Mouse (Mus musculus) testis, adult 2 months (tissue): Measurements from ENCODE around the gene Thsd7a. TPM values are rescaled to one million over a fixed set of nuclear protein-coding genes. Genes with fewer than 3 reads are reported as not detected.

Source experiments
- H3K27ac ChIP-seq: fragments of 200-500 bp; 2 replicates; pipeline ENCODE4 v1.5.1; 2012; ENCODE audit warnings: low read depth, low read length; ENCODE audit not compliant: control insufficient read depth, insufficient read depth
- H3K27me3 ChIP-seq: fragments of 200-500 bp; 2 replicates; pipeline ENCODE4 v1.6.1; 2012; ENCODE audit warnings: mild to moderate bottlenecking, low read length, moderate library complexity; ENCODE audit not compliant: control insufficient read depth, insufficient read depth
- H3K36me3 ChIP-seq: fragments of 200-500 bp; 2 replicates; pipeline ENCODE4 v1.6.1; 2012; ENCODE audit warnings: mild to moderate bottlenecking, low read length; ENCODE audit not compliant: control insufficient read depth, insufficient read depth
- H3K4me1 ChIP-seq: fragments of 200-500 bp; 2 replicates; pipeline ENCODE4 v1.6.1; 2012; ENCODE audit warnings: low read length; ENCODE audit not compliant: control insufficient read depth, insufficient read depth
- H3K4me3 ChIP-seq: fragments of 200-500 bp; 2 replicates; pipeline ENCODE4 v1.5.1; 2012; ENCODE audit warnings: low read depth, mild to moderate bottlenecking, low read length, moderate library complexity, mixed read lengths; ENCODE audit not compliant: control insufficient read depth
- CTCF ChIP-seq: fragments of 200-500 bp; IDR thresholded peaks from 2 replicates; pipeline ENCODE4 v1.5.1; 2012; ENCODE audit warnings: low read depth, mild to moderate bottlenecking, inconsistent platforms, low read length, moderate library complexity; ENCODE audit not compliant: control insufficient read depth, insufficient read depth, insufficient replicate concordance
- POLR2A ChIP-seq: fragments of 200-500 bp; IDR thresholded peaks from 2 replicates; pipeline ENCODE4 v1.6.1; 2012; ENCODE audit warnings: low read depth, mild to moderate bottlenecking, inconsistent platforms, low read length, moderate library complexity; ENCODE audit not compliant: control insufficient read depth
- polyA plus RNA-seq: library from polyadenylated mRNA; depleted of rRNA; stranded (reverse); fragments of >200 nt; gene quantifications from 2 replicates; pipeline ENCODE4 v1.2.3, GENCODE M21; 2012

The Thsd7a gene
- polyA plus RNA-seq, 1 experiment, result 3.0 TPM

GRCm38 (mm10) chr6:12649633-12650032 lies 99.6 kb downstream of the Thsd7a start:
- Histone ChIP-seq H3K27ac (no peak overlapping the region), H3K36me3 (no peaks in the 10 kb centered on the region), H3K4me1 (no peaks in the 10 kb centered on the region), H3K4me3 (no peak overlapping the region), H3K27me3 (no peaks in the 10 kb centered on the region)
- TF ChIP-seq CTCF (no peak), POLR2A (no peak)

GRCm38 (mm10) chr6:12628637-12629246 lies 120.5 kb downstream of the Thsd7a start:
- Histone ChIP-seq H3K36me3 (no peaks in the 10 kb centered on the region), H3K4me1 (no peaks in the 10 kb centered on the region), H3K27me3 (no peaks in the 10 kb centered on the region), H3K4me3 (no peak overlapping the region), H3K27ac (no peak overlapping the region)
- no peak for TF ChIP-seq CTCF
- TF ChIP-seq POLR2A, result no peak

- TF ChIP-seq CTCF, result no peak
- no peak for TF ChIP-seq POLR2A
- Histone ChIP-seq H3K4me1 (no peaks in the 10 kb centered on the region), H3K27me3 (no peaks in the 10 kb centered on the region), H3K27ac (no peak overlapping the region), H3K36me3 (no peaks in the 10 kb centered on the region), H3K4me3 (no peak overlapping the region)
Observed at GRCm38 (mm10) chr6:12606638-12607246, 142.5 kb downstream of the Thsd7a start.

GRCm38 (mm10) chr6:12602927-12603326 lies 146.3 kb downstream of the Thsd7a start:
- H3K27ac ChIP-seq, result no peak overlapping the region
- TF ChIP-seq POLR2A (no peak), CTCF (no peak)

GRCm38 (mm10) chr6:12602161-12602560 lies 147.0 kb downstream of the Thsd7a start:
- H3K27ac ChIP-seq, result no peak overlapping the region
- H3K4me1 ChIP-seq, result no peaks in the 10 kb centered on the region
- TF ChIP-seq POLR2A (no peak), CTCF (no peak)
- no peaks in the 10 kb centered on the region for H3K27me3 ChIP-seq
- no peaks in the 10 kb centered on the region for H3K36me3 ChIP-seq
- no peak overlapping the region for H3K4me3 ChIP-seq

More at GRCm38 (mm10) chr6:12602927-12603326, 146.3 kb downstream of the Thsd7a start:
- Histone ChIP-seq H3K27me3 (no peaks in the 10 kb centered on the region), H3K4me1 (no peaks in the 10 kb centered on the region), H3K4me3 (no peak overlapping the region), H3K36me3 (no peaks in the 10 kb centered on the region)

- no peak overlapping the region for H3K27ac ChIP-seq
- H3K36me3 ChIP-seq, result no peaks in the 10 kb centered on the region
- H3K27me3 ChIP-seq, result no peaks in the 10 kb centered on the region
- no peak overlapping the region for H3K4me3 ChIP-seq
- no peaks in the 10 kb centered on the region for H3K4me1 ChIP-seq
- TF ChIP-seq CTCF, result no peak
- TF ChIP-seq POLR2A, result no peak
Observed at GRCm38 (mm10) chr6:12584456-12584855, 164.8 kb downstream of the Thsd7a start.

GRCm38 (mm10) chr6:12581143-12581542 lies 168.1 kb downstream of the Thsd7a start:
- TF ChIP-seq CTCF, result no peak
- no peak overlapping the region for H3K27ac ChIP-seq
- no peaks in the 10 kb centered on the region for H3K27me3 ChIP-seq
- H3K4me3 ChIP-seq, result no peak overlapping the region
- no peaks in the 10 kb centered on the region for H3K36me3 ChIP-seq
- no peaks in the 10 kb centered on the region for H3K4me1 ChIP-seq
